Mouse (Mus musculus) layer of hippocampus, postnatal 10 days (tissue): ENCODE results near the gene Mgmt. TPM values are rescaled to one million over a fixed set of nuclear protein-coding genes. Genes with fewer than 3 reads are reported as not detected.

Source experiments
- DNase-seq, 2 experiments: peaks; one replicate each; pipeline ENCODE4 v3.0.0; 2021; ENCODE audit warnings: low spot score in 2 of 2
- total RNA-seq, 2 experiments: library from RNA; stranded (reverse); gene quantifications; 2 replicates each; pipeline ENCODE4 v1.2.3; 2021

The Mgmt gene
- total RNA-seq, 2 experiments from 2014 or later: 0.55 to 0.74 TPM

DNA sequence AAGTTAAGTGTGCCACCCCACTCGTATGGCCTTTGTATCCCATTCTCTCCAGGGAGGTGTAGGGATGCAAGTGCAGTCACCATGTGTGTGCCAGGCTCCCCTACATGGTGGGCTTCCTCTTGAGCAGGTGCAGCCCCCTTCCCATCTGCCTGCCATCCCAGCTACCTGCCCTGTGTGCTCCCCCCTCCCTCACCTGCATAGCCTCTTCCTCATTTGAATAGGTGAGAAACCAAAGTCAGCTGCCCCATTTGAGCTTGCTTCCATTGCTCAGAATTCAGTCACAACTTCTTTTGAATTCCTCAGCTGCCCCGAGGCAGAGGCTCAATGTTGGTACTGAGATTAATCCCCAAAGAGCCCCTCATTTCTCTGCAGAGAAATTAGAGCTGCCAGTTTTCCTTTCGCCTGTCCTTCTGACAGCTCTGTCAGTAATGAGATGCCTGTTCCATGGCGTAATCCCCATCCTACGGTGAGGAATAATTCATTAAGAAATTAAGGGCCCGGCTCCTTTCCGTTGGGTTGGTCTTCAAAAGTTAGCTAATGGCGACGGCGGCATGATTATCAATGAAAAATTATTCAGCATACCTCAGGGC lies 208.3 kb downstream of the Mgmt start:
- no peak for DNase-seq

DNA sequence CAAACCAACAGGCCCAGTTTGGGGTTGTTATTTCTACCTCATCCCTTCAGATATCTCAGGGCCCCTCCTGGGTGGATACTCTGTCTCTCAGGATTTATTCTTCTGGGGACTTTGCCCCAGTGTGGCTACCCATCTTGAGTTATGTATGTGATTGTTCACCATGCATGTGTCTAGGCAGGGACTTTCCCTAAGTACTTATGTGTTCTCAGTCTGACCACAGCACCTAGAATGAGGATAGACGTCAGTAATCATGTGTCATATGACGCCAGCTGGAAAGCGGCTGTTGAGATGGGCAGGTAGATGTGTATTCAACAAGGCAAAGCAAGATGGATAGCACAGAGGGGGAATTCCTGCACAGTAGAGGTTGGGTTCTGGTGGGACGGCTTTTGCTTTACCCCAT lies 217.7 kb downstream of the Mgmt start:
- DNase-seq: no peak

DNA sequence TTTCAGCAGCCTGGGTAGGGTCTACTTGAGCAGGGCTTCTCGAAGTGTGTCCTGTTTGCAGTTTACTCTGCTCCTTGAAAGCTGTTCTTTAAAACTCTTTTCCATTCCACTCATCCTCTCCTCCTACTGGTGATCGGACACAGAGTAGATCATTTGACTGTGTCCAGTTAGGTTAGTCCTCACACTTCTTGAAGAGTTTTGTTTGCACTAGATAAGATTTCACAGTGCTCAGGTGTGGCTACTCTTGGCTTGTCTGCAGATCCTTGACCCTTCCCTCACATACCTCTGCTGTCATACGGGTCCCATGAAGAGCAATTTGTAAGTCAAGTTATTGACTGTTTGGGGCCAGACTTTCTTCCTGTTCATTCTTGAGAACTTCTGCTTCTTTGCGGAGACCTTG lies 221.8 kb downstream of the Mgmt start:
- no peak for DNase-seq

DNA sequence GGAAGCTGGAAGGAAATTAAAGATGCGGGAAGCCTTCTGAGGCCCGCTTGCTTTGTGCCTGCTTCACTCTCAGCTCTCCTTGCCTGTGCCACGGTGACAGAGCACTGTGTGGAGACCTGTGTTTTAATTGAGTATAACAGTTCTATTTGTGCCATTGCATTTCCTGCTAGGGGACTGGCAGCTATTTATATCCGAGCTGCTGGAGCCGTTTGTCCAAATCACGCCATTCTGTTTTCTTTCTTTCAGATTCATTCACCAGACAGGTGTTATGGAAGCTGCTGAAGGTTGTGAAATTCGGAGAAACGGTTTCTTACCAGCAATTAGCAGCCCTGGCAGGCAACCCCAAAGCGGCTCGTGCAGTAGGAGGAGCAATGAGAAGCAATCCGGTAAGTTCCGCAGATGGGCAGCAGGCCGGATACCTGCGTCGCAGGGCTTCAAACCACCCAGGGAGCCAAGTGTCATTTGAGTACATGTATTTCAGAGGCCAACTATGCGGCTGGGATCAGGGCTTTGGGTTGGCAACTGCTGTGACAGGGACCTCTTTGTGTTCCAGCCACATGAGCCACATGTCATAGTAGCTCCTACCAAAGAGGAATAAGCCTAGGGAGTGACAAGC lies 226.9 kb downstream of the Mgmt start:
- peak in 1 of 2 experiments; percentile 32 for DNase-seq

DNA sequence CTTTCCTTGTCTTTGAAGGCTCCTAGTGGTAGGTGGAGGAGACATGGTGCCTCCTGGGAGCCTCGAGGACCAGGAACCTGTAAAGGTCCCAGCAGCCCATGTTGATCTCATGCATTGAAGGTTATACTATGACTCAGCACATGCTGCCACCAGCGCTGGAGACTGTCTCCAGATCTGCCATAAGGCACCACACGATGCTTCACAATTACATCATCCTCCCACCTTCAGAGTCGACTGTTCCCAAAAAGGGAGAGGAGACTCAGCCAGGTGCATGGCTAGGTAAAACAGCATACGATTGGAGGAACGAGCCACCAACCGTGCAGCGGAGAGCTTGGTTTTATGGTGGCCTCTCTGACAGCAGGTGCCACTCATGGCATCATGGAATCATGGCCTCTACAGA lies 234.3 kb downstream of the Mgmt start:
- DNase-seq: no peak

DNA sequence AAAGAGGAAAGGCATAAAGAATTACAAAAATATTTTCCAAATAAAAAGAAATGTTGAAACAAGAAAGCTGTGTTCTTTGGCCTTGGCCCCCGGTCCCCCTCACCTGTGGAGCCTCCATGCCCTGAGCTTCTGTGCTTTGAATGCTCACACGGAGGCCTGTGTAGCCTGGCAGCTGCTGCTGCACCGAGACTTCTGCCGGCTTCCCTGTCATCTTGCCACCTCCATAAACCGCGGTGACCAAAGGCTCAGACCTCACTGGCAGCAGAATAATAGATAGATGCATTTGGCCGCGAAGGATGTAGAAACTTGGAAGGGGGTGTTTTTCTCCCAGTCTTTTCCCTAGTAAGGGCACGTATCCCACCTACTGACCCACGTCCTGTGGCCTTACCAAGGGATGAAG lies 235.8 kb downstream of the Mgmt start:
- DNase-seq: no peak

DNA sequence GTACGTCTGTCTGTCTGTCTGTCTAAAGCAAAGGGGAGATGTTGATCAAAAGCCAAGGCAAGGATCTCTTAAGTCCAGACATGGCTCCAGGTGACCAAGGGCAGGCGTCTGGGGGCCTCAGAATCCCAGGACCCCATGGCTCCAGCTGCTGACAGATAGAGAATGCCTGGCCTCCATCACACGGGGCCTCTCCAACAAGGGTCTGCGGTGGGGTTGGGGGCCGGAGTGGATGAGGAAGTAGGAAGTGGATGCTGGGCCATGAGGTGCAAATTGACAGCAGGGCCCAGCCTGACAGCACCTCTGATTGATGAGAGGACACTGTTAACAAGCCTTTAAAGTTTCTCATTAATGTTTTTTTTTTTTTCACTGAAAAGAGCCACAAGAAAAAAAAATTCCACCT lies 237.5 kb downstream of the Mgmt start:
- DNase-seq: no peak

DNA sequence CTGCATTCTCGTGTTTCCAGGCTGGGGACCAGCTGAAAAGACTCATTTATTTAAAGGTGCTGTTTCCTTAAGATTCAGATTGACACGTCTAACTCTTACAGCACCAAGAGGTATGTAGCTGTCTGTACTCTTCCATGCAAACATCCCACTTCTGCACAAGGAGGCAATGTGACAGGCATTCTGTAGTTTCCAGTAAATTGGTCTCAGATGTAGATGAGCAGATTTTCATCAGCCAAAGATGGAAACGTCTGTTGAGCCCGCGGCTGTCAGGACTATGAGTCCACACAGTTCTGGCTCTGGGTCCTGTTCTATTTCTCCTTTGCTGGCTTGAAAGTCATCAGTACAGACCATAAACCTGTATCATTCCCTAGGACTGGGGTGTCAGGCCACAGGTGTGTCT lies 243.7 kb downstream of the Mgmt start:
- no peak for DNase-seq

DNA sequence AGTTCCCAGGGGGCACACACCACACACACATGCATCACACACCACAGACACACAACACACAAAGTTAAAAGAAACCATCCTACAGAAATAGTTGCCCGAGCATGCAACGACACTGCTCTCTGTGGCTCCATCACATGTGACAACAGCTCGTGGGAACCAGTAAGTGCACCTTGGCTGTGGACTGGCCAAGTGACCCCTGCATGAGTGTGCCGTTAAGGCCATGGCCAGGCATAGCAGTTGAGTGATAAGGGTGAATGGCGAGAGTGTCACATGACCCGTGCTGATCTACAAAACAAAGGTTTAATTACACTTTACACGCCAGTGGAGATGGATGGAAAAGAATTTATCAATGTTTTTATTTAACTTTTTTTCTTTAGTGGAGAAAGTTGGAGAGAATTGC lies 245.9 kb downstream of the Mgmt start:
- no peak for DNase-seq

DNA sequence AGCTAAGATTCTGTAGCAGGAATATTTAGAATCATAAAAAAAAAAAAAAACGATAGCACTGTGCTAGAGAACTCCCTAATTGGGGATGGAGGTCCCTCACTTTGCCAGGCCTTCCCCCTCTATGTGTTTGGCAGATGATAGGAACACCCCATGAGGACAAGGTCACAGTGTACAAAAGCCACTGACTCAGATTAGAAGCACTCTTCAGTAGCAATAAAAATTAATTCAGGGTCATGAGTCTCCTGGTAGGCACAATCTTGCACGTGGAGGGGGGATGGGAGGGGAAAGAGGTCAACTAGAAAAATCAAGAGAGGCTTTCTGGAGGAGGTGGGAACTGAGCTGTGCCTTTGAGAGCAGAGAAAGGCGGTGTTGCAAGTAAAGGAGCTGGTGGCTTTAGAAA lies 247.0 kb downstream of the Mgmt start:
- DNase-seq: no peak

DNA sequence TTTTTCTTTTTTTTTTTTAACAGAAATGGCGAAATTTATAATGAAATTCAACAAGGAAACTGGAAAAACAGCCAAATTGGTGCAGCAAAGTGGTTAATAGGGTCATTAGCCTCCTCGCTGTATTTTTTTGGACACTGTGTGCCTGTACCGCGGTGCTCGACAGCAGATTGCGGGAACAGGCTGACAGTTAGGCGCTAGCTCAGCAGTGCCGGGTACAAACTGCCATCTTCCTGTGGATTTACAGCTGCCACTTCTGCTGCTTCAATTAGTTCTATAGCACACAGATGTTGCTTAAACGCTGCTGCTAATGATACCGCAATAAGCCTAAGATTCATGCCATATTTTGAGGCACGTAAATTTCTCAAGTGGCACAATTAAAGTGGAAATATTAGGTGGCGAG lies 252.7 kb downstream of the Mgmt start:
- DNase-seq: peak in 1 of 2 experiments; percentile 31

DNA sequence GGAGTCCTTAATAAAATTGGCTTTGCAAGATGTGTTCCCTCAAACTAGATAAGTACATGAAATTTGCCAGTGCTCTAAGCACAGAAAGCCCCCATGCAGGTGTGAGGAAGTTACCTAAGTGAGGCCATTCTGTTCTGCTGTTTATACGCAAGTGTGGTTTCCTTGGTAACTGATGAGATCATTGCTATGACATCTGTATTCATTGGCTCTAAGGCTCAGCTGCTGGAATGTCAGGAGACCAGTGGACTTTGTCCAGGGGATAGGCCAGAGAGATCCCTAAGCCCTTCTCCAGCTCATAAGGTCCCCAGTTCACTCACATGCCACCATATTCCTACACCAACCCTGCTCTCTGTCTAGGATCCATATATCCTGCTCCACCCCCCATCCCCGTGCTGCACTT lies 257.4 kb downstream of the Mgmt start:
- no peak for DNase-seq

DNA sequence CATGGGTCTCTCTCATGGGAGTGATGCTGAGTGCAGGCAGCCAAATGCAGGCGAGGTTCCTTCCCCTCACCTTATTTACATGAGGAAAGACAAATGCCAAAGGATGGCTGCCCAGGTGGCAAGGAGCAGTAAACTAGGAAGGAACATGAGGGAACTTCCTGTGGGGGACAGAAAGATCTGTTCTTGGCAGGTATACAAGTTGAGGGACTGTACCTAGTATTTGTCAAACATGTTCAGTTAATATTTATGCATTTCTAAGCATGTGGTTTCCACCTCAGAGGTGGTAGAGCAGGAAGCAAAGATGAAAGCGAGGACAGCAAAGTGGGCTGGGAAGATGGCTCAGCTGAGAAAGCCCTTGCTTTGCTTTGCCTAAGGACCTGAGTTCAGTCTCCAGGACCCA lies 260.2 kb downstream of the Mgmt start:
- no peak for DNase-seq

DNA sequence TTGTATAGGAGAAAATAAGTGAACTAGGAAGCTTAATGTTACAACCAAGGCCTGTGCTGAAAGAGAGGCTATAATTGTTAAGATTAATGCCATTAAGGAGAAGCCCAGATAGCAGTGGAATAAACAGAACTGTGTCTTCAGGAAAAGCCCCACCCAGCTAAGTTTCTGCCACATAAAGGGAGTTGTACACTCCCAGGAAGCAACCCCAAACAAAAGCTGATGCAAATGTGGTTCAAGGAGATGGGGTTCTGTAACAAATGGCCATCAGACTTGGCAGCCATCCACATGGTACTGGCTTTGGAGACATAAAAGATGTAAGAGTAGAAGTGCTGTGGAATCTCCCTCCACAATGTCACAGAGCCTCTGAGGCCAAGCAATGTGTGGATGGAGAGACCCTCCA lies 264.7 kb downstream of the Mgmt start:
- no peak for DNase-seq

DNA sequence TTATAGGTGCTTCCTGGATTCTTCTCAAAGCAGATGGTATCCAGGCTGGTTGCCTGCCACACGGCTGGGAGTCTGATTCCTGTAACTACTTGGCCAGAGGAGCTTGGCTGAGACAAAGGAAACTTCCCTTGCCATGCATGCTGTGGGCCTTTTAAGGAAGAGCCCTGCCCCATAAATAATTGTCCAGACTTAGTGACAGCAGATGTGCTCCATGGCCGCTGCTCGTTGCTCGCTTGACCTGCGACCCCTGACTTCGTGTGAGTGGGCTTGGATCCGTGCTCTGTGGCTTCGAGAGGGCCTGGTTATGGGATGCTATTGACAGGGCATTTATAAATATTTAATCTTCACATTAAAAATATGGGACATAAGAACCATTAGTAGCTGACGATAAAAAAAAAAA lies 277.9 kb downstream of the Mgmt start:
- DNase-seq: no peak
